Mouse (Mus musculus): ENCODE measurements around the gene Adcy1.

DNA sequence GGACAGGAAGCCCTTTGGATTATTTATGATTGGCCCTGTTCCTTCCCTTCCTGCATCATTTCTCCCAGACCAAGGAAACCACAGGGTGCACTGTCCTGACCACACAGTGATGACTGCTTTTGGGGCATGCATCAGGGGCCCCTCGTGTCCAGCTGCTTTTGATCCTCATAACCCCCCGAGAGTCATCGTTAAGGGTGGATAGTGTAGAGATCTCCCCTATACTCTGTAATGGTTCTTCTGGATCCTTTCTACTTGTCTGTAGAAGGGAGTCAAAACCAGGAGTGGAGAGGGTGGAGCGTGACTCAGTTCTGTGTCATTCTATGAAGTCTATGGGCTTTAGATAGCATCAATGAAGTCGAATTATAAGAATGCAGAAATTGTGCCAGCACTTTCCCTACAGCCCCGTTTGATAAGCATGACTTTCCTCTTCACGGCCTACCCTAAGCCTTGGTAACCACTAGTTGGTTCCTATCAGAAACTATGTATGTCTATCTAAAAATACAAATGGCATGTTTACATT is 44.2 kb upstream of the Adcy1 start:
- TF ChIP-seq POLR2A (IDR thresholded peaks at IDR 0.05; ENCODE audit: low read depth, low read length) (no peak), CTCF (IDR thresholded peaks at IDR 0.05; ENCODE audit: borderline replicate concordance, insufficient read depth, low read length) (no peak)

All from embryonic fibroblast, embryonic 13.5 days (primary cell).